Mouse (Mus musculus) C2C12 (cell line): ENCODE measurements at regions not wholly inside any gene's neighbourhood (a gene's known extent, or its start where the extent isn't known, plus 50 kb on each side); places are given as distances from the start of the nearest gene placed in this dataset.

Experiments
- H3K27me3 ChIP-seq: one replicate; pipeline ENCODE4 v1.6.1; 2011; ENCODE audit not compliant: control insufficient read depth, insufficient read depth, insufficient read length
- H3K36me3 ChIP-seq: one replicate; pipeline ENCODE4 v1.6.1; 2011; ENCODE audit not compliant: control insufficient read depth, insufficient read depth
- H3K4me3 ChIP-seq: one replicate; pipeline ENCODE4 v1.5.1; 2011; ENCODE audit warnings: mild to moderate bottlenecking, control low read depth; ENCODE audit not compliant: poor library complexity, insufficient read depth, severe bottlenecking
- H3K79me2 ChIP-seq: one replicate; pipeline ENCODE4 v1.6.1; 2011; ENCODE audit not compliant: control insufficient read depth, insufficient read depth
- H3K79me3 ChIP-seq: one replicate; pipeline ENCODE4 v1.6.1; 2011; ENCODE audit warnings: low read depth, control low read depth
- H3ac ChIP-seq: one replicate; pipeline ENCODE3; 2011; ENCODE audit warnings: low read depth; ENCODE audit not compliant: control insufficient read depth, insufficient read length
- CEBPB ChIP-seq: IDR thresholded peaks from one replicate; pipeline ENCODE4 v1.6.1; 2011; ENCODE audit warnings: low read depth, mild to moderate bottlenecking, control low read depth, moderate library complexity
- CTCF ChIP-seq: IDR thresholded peaks from one replicate; pipeline ENCODE4 v1.5.1; 2011; ENCODE audit not compliant: control insufficient read depth, insufficient read depth, insufficient read length
- FOSL1 ChIP-seq: IDR thresholded peaks from one replicate; pipeline ENCODE4 v1.8.0; 2011; ENCODE audit warnings: mild to moderate bottlenecking, low read length; ENCODE audit not compliant: poor library complexity, insufficient read depth, severe bottlenecking
- MAX ChIP-seq: IDR thresholded peaks from one replicate; pipeline ENCODE4 v1.6.1; 2011; ENCODE audit warnings: mild to moderate bottlenecking, control low read depth
- MYOD1 ChIP-seq: IDR thresholded peaks from one replicate; pipeline ENCODE4 v1.6.1; 2011; ENCODE audit warnings: low read depth; ENCODE audit not compliant: control insufficient read depth, insufficient read length
- MYOG ChIP-seq: IDR thresholded peaks from one replicate; pipeline ENCODE4 v1.6.1; 2011; ENCODE audit not compliant: control insufficient read depth, insufficient read length; ENCODE audit errors: extremely low read depth
- USF1 ChIP-seq: IDR thresholded peaks from one replicate; pipeline ENCODE4 v1.6.1; 2011; ENCODE audit warnings: low read depth, mild to moderate bottlenecking, control low read depth, moderate library complexity

- H3K4me3 ChIP-seq, result no peak overlapping the region
- TF ChIP-seq MYOG (no peak), CTCF (no peak), MYOD1 (no peak), USF1 (no peak), FOSL1 (no peak), MAX (no peak), CEBPB (no peak)
- no peaks in the 10 kb centered on the region for H3K27me3 ChIP-seq
- H3K79me2 ChIP-seq, result no peaks in the 10 kb centered on the region
- no peaks in the 10 kb centered on the region for H3K79me3 ChIP-seq
- no peaks in the 10 kb centered on the region for H3K36me3 ChIP-seq
- H3ac ChIP-seq, result no peak overlapping the region
Observed at GRCm38 (mm10) chr2:116991561-116992042, 113.1 kb downstream of the Tmco5 start.

GRCm38 (mm10) chr2:116993724-116994123, 115.2 kb downstream of the Tmco5 start:
- Histone ChIP-seq H3K27me3 (no peaks in the 10 kb centered on the region), H3K79me3 (no peaks in the 10 kb centered on the region), H3K4me3 (no peak overlapping the region), H3K36me3 (no peaks in the 10 kb centered on the region), H3ac (no peak overlapping the region), H3K79me2 (no peaks in the 10 kb centered on the region)
- TF ChIP-seq FOSL1 (no peak), CTCF (no peak), CEBPB (no peak), MYOD1 (no peak), USF1 (no peak), MAX (no peak), MYOG (no peak)

GRCm38 (mm10) chr2:116996302-116996701, 117.8 kb downstream of the Tmco5 start:
- H3K79me2 ChIP-seq, result no peaks in the 10 kb centered on the region
- no peaks in the 10 kb centered on the region for H3K79me3 ChIP-seq
- H3K4me3 ChIP-seq, result no peak overlapping the region
- H3ac ChIP-seq, result no peak overlapping the region
- no peak for TF ChIP-seq MYOD1
- no peak for TF ChIP-seq MYOG
- TF ChIP-seq MAX, result no peak
- no peak for TF ChIP-seq CEBPB
- TF ChIP-seq CTCF, result no peak
- TF ChIP-seq FOSL1, result no peak
- TF ChIP-seq USF1, result no peak
- H3K27me3 ChIP-seq, result no peaks in the 10 kb centered on the region
- H3K36me3 ChIP-seq, result no peaks in the 10 kb centered on the region

GRCm38 (mm10) chr2:116998822-116999221, 120.3 kb downstream of the Tmco5 start:
- no peak overlapping the region for H3ac ChIP-seq
- H3K4me3 ChIP-seq, result no peak overlapping the region
- TF ChIP-seq CTCF, result no peak
- peak; percentile 91 for TF ChIP-seq USF1
- peak; percentile 49 for TF ChIP-seq CEBPB
- H3K79me2 ChIP-seq, result no peaks in the 10 kb centered on the region
- no peaks in the 10 kb centered on the region for H3K79me3 ChIP-seq
- H3K36me3 ChIP-seq, result no peaks in the 10 kb centered on the region
- no peaks in the 10 kb centered on the region for H3K27me3 ChIP-seq

DNA sequence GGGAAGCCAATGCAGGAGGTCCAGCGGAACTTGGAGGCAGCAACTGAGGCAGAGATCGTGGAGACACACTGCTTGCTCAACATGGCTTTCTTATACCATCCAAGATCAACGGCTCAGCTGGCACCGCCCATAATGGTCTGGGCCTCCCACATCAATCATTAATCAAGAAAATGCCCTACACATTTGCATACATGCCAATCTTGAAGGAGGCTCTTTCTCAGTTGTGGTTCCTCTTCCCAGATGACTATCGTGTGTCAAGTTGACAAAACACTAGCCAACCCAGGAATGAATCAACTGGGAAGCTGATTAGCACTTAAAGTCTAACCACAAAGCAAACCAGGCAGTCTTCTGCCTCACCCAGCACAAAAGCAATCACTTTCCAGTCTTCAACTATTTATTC, 121.1 kb downstream of the Tmco5 start:
- no peaks in the 10 kb centered on the region for H3K79me2 ChIP-seq
- H3ac ChIP-seq, result no peak overlapping the region
- TF ChIP-seq MAX (no peak), CTCF (no peak), MYOD1 (no peak), CEBPB (no peak), USF1 (no peak), FOSL1 (no peak), MYOG (no peak)
- H3K36me3 ChIP-seq, result no peaks in the 10 kb centered on the region
- no peak overlapping the region for H3K4me3 ChIP-seq
- H3K79me3 ChIP-seq, result no peaks in the 10 kb centered on the region
- no peaks in the 10 kb centered on the region for H3K27me3 ChIP-seq

- no peak overlapping the region for H3ac ChIP-seq
- no peaks in the 10 kb centered on the region for H3K27me3 ChIP-seq
- H3K4me3 ChIP-seq, result no peak overlapping the region
- no peak for TF ChIP-seq FOSL1
- no peak for TF ChIP-seq MAX
- no peak for TF ChIP-seq CEBPB
- TF ChIP-seq CTCF, result no peak
- TF ChIP-seq MYOD1, result no peak
- TF ChIP-seq MYOG, result no peak
- TF ChIP-seq USF1, result no peak
- no peaks in the 10 kb centered on the region for H3K79me2 ChIP-seq
- no peaks in the 10 kb centered on the region for H3K79me3 ChIP-seq
- H3K36me3 ChIP-seq, result no peaks in the 10 kb centered on the region
Observed at GRCm38 (mm10) chr2:117003976-117004375, 117.2 kb upstream of the Spred1 start.
